Mouse (Mus musculus) stomach, embryonic 16.5 days (tissue): ENCODE measurements around the gene Zfp526. TPM values are rescaled to one million over a fixed set of nuclear protein-coding genes. Genes with fewer than 3 reads are reported as not detected.

Source experiments
- ATAC-seq: fragments of 200-750 bp; cut with Nextera tagmentation; 2 replicates; pipeline ENCODE4 v1.8.0; 2017; ENCODE audit warnings: moderate number of reproducible peaks, moderate TSS enrichment; ENCODE audit not compliant: insufficient read depth, low FRiP score
- H3K27ac ChIP-seq: fragments of 300-500 bp; sonication (generic); 2 replicates; pipeline ENCODE4 v1.5.1; 2014; ENCODE audit warnings: low read length
- H3K27me3 ChIP-seq: fragments of 300-500 bp; sonication (generic); 2 replicates; pipeline ENCODE4 v1.6.1; 2014; ENCODE audit warnings: low read length, control low read depth, mixed read lengths; ENCODE audit not compliant: control insufficient read depth, insufficient read depth
- H3K36me3 ChIP-seq: fragments of 300-500 bp; sonication (generic); 2 replicates; pipeline ENCODE4 v1.6.1; 2014; ENCODE audit warnings: low read length; ENCODE audit not compliant: control insufficient read depth, insufficient read depth
- H3K4me1 ChIP-seq: fragments of 300-500 bp; sonication (generic); 2 replicates; pipeline ENCODE4 v1.6.1; 2014; ENCODE audit warnings: low read length, control low read depth, mixed read lengths; ENCODE audit not compliant: control insufficient read depth, insufficient read depth
- H3K4me2 ChIP-seq: fragments of 300-500 bp; sonication (generic); 2 replicates; pipeline ENCODE4 v1.6.1; 2014; ENCODE audit warnings: low read depth, low read length, mixed read lengths
- H3K4me3 ChIP-seq: fragments of 300-500 bp; sonication (generic); replicated peaks from 2 replicates; pipeline ENCODE4 v1.5.1; 2014; ENCODE audit warnings: mild to moderate bottlenecking, low read length
- H3K9ac ChIP-seq: fragments of 300-500 bp; sonication (generic); 2 replicates; pipeline ENCODE4 v1.6.1; 2014; ENCODE audit warnings: low read length
- H3K9me3 ChIP-seq: fragments of 300-500 bp; sonication (generic); replicated peaks from 2 replicates; pipeline ENCODE4 v1.6.1; 2016; ENCODE audit warnings: low read length, control low read depth; ENCODE audit not compliant: control insufficient read depth
- WGBS: fragments of 180-500 bp; shearing (Covaris S2); extraction: QIAGEN DNeasy Blood & Tissue Kit; methylation state at CpG from one replicate; pipeline ENCODE4 v1.1.7; 2014; 5-methylcytosine and 5-hydroxymethylcytosine counted together
- polyA plus RNA-seq: library from polyadenylated mRNA; unstranded; fragments of >200 nt; fragmentation: Nextera tagmentation; extraction: Ambion mirVana; gene quantifications from 2 replicates; pipeline ENCODE4 v1.2.1, GENCODE M21; 2015

The Zfp526 gene
- 2.5 and 2.9 TPM in 2 replicates for polyA plus RNA-seq

GRCm38 (mm10) chr7:25221102-25221883, at the start of gene Zfp526:
Zfp526 (plus strand) TSS chr7:25221425.
- Histone ChIP-seq H3K4me1 (peaks cover 29% of the 10 kb centered on the region), H3K36me3 (peaks cover 9% of the 10 kb centered on the region; the same call in 1 of the 2 replicates), H3K9me3 (no peaks in the 10 kb centered on the region), H3K4me3 (peak within 1 kb of the TSS; percentile 72), H3K4me2 (peak within 1 kb of the TSS; percentile 68), H3K27me3 (no peaks in the 10 kb centered on the region), H3K27ac (peak within 1 kb of the TSS; percentile 88), H3K9ac (peak within 1 kb of the TSS; percentile 83)
- peak; percentile 93 for ATAC-seq
- under 1% methylated on average over 45 of the region's 45 CpGs for WGBS

GRCm38 (mm10) chr7:25172669-25173068, 48.6 kb upstream of the Zfp526 start:
- no peaks in the 10 kb centered on the region for H3K4me1 ChIP-seq
- H3K9me3 ChIP-seq, result no peaks in the 10 kb centered on the region
- H3K4me2 ChIP-seq, result no peak overlapping the region
- H3K36me3 ChIP-seq, result no peaks in the 10 kb centered on the region
- H3K4me3 ChIP-seq, result no peak overlapping the region
- ATAC-seq, result no peak
- H3K9ac ChIP-seq, result no peak overlapping the region
- no peak overlapping the region for H3K27ac ChIP-seq
- 13% methylated on average over 5 of the region's 5 CpGs for WGBS
- peaks cover 24% of the 10 kb centered on the region for H3K27me3 ChIP-seq

GRCm38 (mm10) chr7:25174343-25174742, 46.9 kb upstream of the Zfp526 start:
- no peak overlapping the region for H3K27ac ChIP-seq
- H3K4me3 ChIP-seq, result no peak overlapping the region
- no peak overlapping the region for H3K9ac ChIP-seq
- H3K4me2 ChIP-seq, result no peak overlapping the region
- ATAC-seq, result no peak
- H3K4me1 ChIP-seq, result peaks cover 11% of the 10 kb centered on the region
- H3K36me3 ChIP-seq, result no peaks in the 10 kb centered on the region
- peaks cover 39% of the 10 kb centered on the region for H3K27me3 ChIP-seq
- H3K9me3 ChIP-seq, result no peaks in the 10 kb centered on the region
- 57% methylated on average over 11 of the region's 11 CpGs for WGBS

- no peak overlapping the region for H3K27ac ChIP-seq
- 5% methylated on average over 17 of the region's 17 CpGs for WGBS
- H3K4me3 ChIP-seq, result peak overlapping the region; percentile 51
- no peaks in the 10 kb centered on the region for H3K36me3 ChIP-seq
- peaks cover 16% of the 10 kb centered on the region for H3K4me1 ChIP-seq
- no peaks in the 10 kb centered on the region for H3K9me3 ChIP-seq
- H3K4me2 ChIP-seq, result peak overlapping the region; percentile 85
- no peak for ATAC-seq
- peaks cover 79% of the 10 kb centered on the region for H3K27me3 ChIP-seq
- H3K9ac ChIP-seq, result no peak overlapping the region; the same call in 1 of the 2 replicates
Observed at GRCm38 (mm10) chr7:25178317-25178716, 42.9 kb upstream of the Zfp526 start.

- WGBS, result under 1% methylated on average over 56 of the region's 56 CpGs
- Histone ChIP-seq H3K9ac (peak overlapping the region; percentile 60), H3K9me3 (no peaks in the 10 kb centered on the region), H3K4me1 (peaks cover 16% of the 10 kb centered on the region), H3K27ac (no peak overlapping the region), H3K4me2 (peak overlapping the region; percentile 85), H3K36me3 (no peaks in the 10 kb centered on the region), H3K27me3 (peaks cover 85% of the 10 kb centered on the region), H3K4me3 (peak overlapping the region; percentile 51)
- ATAC-seq, result peak; percentile 53; the same call in 1 of the 2 replicates
Observed at GRCm38 (mm10) chr7:25178787-25179605, 42.2 kb upstream of the Zfp526 start.

GRCm38 (mm10) chr7:25179606-25180161, 41.5 kb upstream of the Zfp526 start, which contains the start of gene Pou2f2:
Pou2f2 (minus strand) TSS chr7:25179726.
- H3K36me3 ChIP-seq, result no peaks in the 10 kb centered on the region
- H3K27me3 ChIP-seq, result peaks cover 89% of the 10 kb centered on the region
- 1% methylated on average over 36 of the region's 56 CpGs for WGBS

GRCm38 (mm10) chr7:25180512-25180911, 40.7 kb upstream of the Zfp526 start:
- WGBS, result 6% methylated on average over 6 of the region's 6 CpGs
- Histone ChIP-seq H3K4me1 (peaks cover 16% of the 10 kb centered on the region), H3K9me3 (no peaks in the 10 kb centered on the region), H3K4me2 (no peak overlapping the region), H3K27me3 (peaks cover 85% of the 10 kb centered on the region), H3K27ac (no peak overlapping the region), H3K36me3 (no peaks in the 10 kb centered on the region), H3K4me3 (no peak overlapping the region), H3K9ac (no peak overlapping the region)
- no peak for ATAC-seq

More at GRCm38 (mm10) chr7:25179606-25180161, 41.5 kb upstream of the Zfp526 start, which contains the start of gene Pou2f2:
- Histone ChIP-seq H3K4me3 (peak within 1 kb of the TSS; percentile 51), H3K4me1 (peaks cover 16% of the 10 kb centered on the region), H3K27ac (no peak within 1 kb of the TSS), H3K4me2 (peak within 1 kb of the TSS; percentile 85), H3K9ac (peak within 1 kb of the TSS; percentile 60), H3K9me3 (no peaks in the 10 kb centered on the region)
- ATAC-seq, result peak; percentile 81; the same call in 1 of the 2 replicates

GRCm38 (mm10) chr7:25181331-25181790, 39.9 kb upstream of the Zfp526 start:
- no peak overlapping the region for H3K4me3 ChIP-seq
- ATAC-seq, result peak; percentile 31; the same call in 1 of the 2 replicates

More at GRCm38 (mm10) chr7:25181331-25181790, 39.9 kb upstream of the Zfp526 start:
- H3K4me1 ChIP-seq, result peaks cover 16% of the 10 kb centered on the region
- peaks cover 78% of the 10 kb centered on the region for H3K27me3 ChIP-seq
- 0 out of 2 replicates have a peak overlapping the region, but pooled peaks have one; percentile 15 for H3K4me2 ChIP-seq
- no peak overlapping the region for H3K9ac ChIP-seq
- no peaks in the 10 kb centered on the region for H3K36me3 ChIP-seq
- 1% methylated on average over 15 of the region's 15 CpGs for WGBS
- no peak overlapping the region for H3K27ac ChIP-seq
- no peaks in the 10 kb centered on the region for H3K9me3 ChIP-seq
